Mouse (Mus musculus) retina, adult 2 months (tissue): Measurements from ENCODE around the gene Mllt1.
"Not testable (repeated sequence)": the region's sequence is repeated elsewhere in the genome, so short reads cannot be mapped to it uniquely, and the experiment has no call there.

ENCODE experiments used
- DNase-seq: peaks from one replicate; pipeline ENCODE4 v3.0.0-alpha.2; 2012; ENCODE audit warnings: low read depth, low spot score

Gene Mllt1

GRCm38 (mm10) chr17:56934545-56935330, 477 bp downstream of the Mllt1 start:
- DNase-seq: no peak

- DNase-seq: no peak
Measured at GRCm38 (mm10) chr17:56933395-56933794, 1.8 kb downstream of the Mllt1 start.

- no peak for DNase-seq
Measured at GRCm38 (mm10) chr17:56930026-56930425, 5.2 kb downstream of the Mllt1 start.

GRCm38 (mm10) chr17:56929530-56929929, 5.7 kb downstream of the Mllt1 start:
- no peak for DNase-seq

- no peak for DNase-seq
Measured at GRCm38 (mm10) chr17:56929101-56929500, 6.1 kb downstream of the Mllt1 start.

- no peak for DNase-seq
Measured at GRCm38 (mm10) chr17:56925998-56926397, 9.2 kb downstream of the Mllt1 start.

- DNase-seq: no peak
Measured at GRCm38 (mm10) chr17:56919725-56920124, 15.5 kb downstream of the Mllt1 start.

GRCm38 (mm10) chr17:56917166-56917565, 18.0 kb downstream of the Mllt1 start:
- DNase-seq: no peak

- no peak for DNase-seq
Measured at GRCm38 (mm10) chr17:56913444-56913843, 21.8 kb downstream of the Mllt1 start.

- DNase-seq: no peak
Measured at GRCm38 (mm10) chr17:56913023-56913422, 22.2 kb downstream of the Mllt1 start.

- not testable (repeated sequence) for DNase-seq
Measured at GRCm38 (mm10) chr17:56909764-56910163, 25.5 kb downstream of the Mllt1 start.

- DNase-seq: no peak
Measured at GRCm38 (mm10) chr17:56907887-56908286, 27.3 kb downstream of the Mllt1 start.

GRCm38 (mm10) chr17:56907096-56907495, 28.1 kb downstream of the Mllt1 start:
- no peak for DNase-seq

GRCm38 (mm10) chr17:56906166-56906565, 29.0 kb downstream of the Mllt1 start:
- no peak for DNase-seq

GRCm38 (mm10) chr17:56902698-56903097, 32.5 kb downstream of the Mllt1 start:
- DNase-seq: no peak

GRCm38 (mm10) chr17:56897630-56898195, 37.5 kb downstream of the Mllt1 start:
- DNase-seq: peak; percentile 59

GRCm38 (mm10) chr17:56896513-56897129, 38.6 kb downstream of the Mllt1 start:
- DNase-seq: no peak

GRCm38 (mm10) chr17:56895368-56895918, 39.8 kb downstream of the Mllt1 start:
- DNase-seq: no peak

GRCm38 (mm10) chr17:56890018-56890417, 45.2 kb downstream of the Mllt1 start:
- DNase-seq: no peak

GRCm38 (mm10) chr17:56888050-56888449, 47.2 kb downstream of the Mllt1 start:
- DNase-seq: no peak

GRCm38 (mm10) chr17:56884809-56885208, 50.4 kb downstream of the Mllt1 start:
- DNase-seq: no peak

GRCm38 (mm10) chr17:56884331-56884730, 50.9 kb downstream of the Mllt1 start:
- no peak for DNase-seq

GRCm38 (mm10) chr17:56883612-56884011, 51.6 kb downstream of the Mllt1 start:
- no peak for DNase-seq
